12 mouse cellular contexts compared by ENCODE assay signal in genomic region chr5:98937879-98938278, GRCm38 (mm10).
"Had no signal": no experiment of that assay in that cellular context is flagged by ENCODE, and none has a peak within 500 bp of the region (broad histone marks: within the 10 kb centered on the region; RNA-seq: fewer than 3 reads in every experiment).

No protein-coding gene starts in this region.

- H3K4me3 ChIP-seq: hindbrain, embryonic 15.5 days; limb, embryonic 15.5 days; liver, embryonic 12.5 days; lung, embryonic 15.5 days; megakaryocyte, embryonic 14.5 days; midbrain, embryonic 12.5 days had no signal

- H3K4me1 ChIP-seq: hindbrain, embryonic 15.5 days; limb, embryonic 15.5 days; liver, embryonic 12.5 days had no signal

- H3K27me3 ChIP-seq: hindbrain, embryonic 15.5 days; limb, embryonic 15.5 days; liver, embryonic 12.5 days; lung, embryonic 15.5 days; megakaryocyte, embryonic 14.5 days; midbrain, embryonic 12.5 days had no signal

- H3K9ac ChIP-seq: hindbrain, embryonic 15.5 days; limb, embryonic 15.5 days; liver, embryonic 12.5 days; lung, embryonic 15.5 days; midbrain, embryonic 12.5 days had no signal

- DNase-seq: kidney, adult 9 months; lung, postnatal 14 days; thymus, postnatal 4 days had no signal

- H3K36me3 ChIP-seq: hindbrain, embryonic 15.5 days; limb, embryonic 15.5 days; liver, embryonic 12.5 days; lung, embryonic 15.5 days; midbrain, embryonic 12.5 days had no signal

- H3K27ac ChIP-seq: hindbrain, embryonic 15.5 days; limb, embryonic 15.5 days; liver, embryonic 12.5 days; lung, embryonic 15.5 days; macrophage; midbrain, embryonic 12.5 days; stomach, postnatal 0 days had no signal

- H3K4me2 ChIP-seq: hindbrain, embryonic 15.5 days; limb, embryonic 15.5 days; liver, embryonic 12.5 days; lung, embryonic 15.5 days; midbrain, embryonic 12.5 days had no signal

- ATAC-seq: intestine, embryonic 16.5 days; liver, embryonic 12.5 days had no signal

- H3K9me3 ChIP-seq: hindbrain, embryonic 15.5 days; limb, embryonic 15.5 days; liver, embryonic 12.5 days; lung, embryonic 15.5 days; midbrain, embryonic 12.5 days had no signal
